Mouse (Mus musculus): Measurements from ENCODE around the gene H2al1a. TPM values are rescaled to one million over a fixed set of nuclear protein-coding genes. Genes with fewer than 3 reads are reported as not detected.
"Not testable (repeated sequence)": the region's sequence is repeated elsewhere in the genome, so short reads cannot be mapped to it uniquely, and the experiment has no call there.

Gene H2al1a
- total and polyA plus RNA-seq, 3 experiments, result not detected

DNA sequence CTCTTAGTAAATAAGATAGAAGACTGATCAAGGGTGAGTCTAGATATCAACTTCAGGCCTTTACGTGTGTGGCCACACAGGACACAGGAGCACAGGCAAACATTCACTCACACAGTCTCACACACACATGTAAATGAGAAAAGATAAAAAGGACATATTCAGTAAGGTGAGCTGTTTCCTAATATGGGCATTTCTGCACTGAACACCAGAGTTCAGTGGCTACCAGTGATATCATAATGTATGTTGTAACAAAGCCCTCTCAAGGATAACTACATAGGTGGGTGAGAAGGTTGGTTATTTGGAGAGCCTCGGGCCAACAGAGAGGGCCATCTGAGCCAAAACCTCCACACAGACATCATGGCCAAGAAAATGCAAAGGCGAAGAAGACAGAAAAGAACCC, 12.6 kb downstream of the H2al1a start, which contains the start of gene H2al1e:
H2al1e (plus strand) TSS at position 301 of the 400 bp plus-strand sequence.
- H3K4me3 ChIP-seq (replicated peaks in 1 of 3; ENCODE audit: low read depth in 2 of 3, low read length in 2 of 3, poor library complexity in 1 of 3); H3K79me2 ChIP-seq (replicated peaks; ENCODE audit: control insufficient read depth, extremely low read depth, insufficient read depth, poor library complexity, severe bottlenecking); H3K4me1 ChIP-seq (ENCODE audit: control insufficient read depth in 1 of 2, insufficient read depth in 2 of 2); H3K27me3 ChIP-seq (replicated peaks); H3K9me3 ChIP-seq (replicated peaks; ENCODE audit: low read length); DNase-seq (ENCODE audit: extremely low read depth); H3K27ac ChIP-seq (ENCODE audit: insufficient read depth, low read depth); H3K36me3 ChIP-seq (replicated peaks in 1 of 2; ENCODE audit: control insufficient read depth in 1 of 2, insufficient read depth in 1 of 2, low read length in 1 of 2); H3K4me2 ChIP-seq (ENCODE audit: insufficient read depth, low read depth, poor library complexity, severe bottlenecking); in situ Hi-C loops (cut with MboI; ENCODE audit: low pct_ligation_motif_present, low pct_unique_long_range_greater_than_20kb, low sequenced_read_pairs); dilution Hi-C loops (cut with MboI; ENCODE audit: extremely low pct_ligation_motif_present, extremely low pct_unique_long_range_greater_than_20kb, low sequenced_read_pairs); H3K9ac ChIP-seq (ENCODE audit: insufficient read depth, low read depth): not testable (repeated sequence)

DNA sequence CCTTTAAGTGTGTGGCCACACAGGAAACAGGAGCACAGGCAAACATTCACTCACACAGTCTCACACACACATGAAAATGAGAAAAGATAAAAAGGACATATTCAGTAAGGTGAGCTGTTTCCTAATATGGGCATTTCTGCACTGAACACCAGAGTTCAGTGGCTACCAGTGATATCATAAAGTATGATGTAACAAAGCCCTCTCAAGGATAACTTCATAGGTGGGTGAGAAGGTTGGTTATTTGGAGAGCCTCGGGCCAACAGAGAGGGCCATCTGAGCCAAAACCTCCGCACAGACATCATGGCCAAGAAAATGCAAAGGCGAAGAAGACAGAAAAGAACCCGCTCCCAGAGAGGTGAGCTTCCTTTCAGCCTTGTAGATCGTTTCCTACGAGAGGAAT, 15.8 kb downstream of the H2al1a start, which contains the start of gene H2al1f:
H2al1f (plus strand) TSS at position 301 of the 400 bp plus-strand sequence.
- H3K4me1 ChIP-seq (ENCODE audit: control insufficient read depth in 1 of 2, insufficient read depth in 2 of 2); H3K79me2 ChIP-seq (replicated peaks; ENCODE audit: control insufficient read depth, extremely low read depth, insufficient read depth, poor library complexity, severe bottlenecking); H3K4me3 ChIP-seq (replicated peaks in 1 of 3; ENCODE audit: low read depth in 2 of 3, low read length in 2 of 3, poor library complexity in 1 of 3); H3K36me3 ChIP-seq (replicated peaks in 1 of 2; ENCODE audit: control insufficient read depth in 1 of 2, insufficient read depth in 1 of 2, low read length in 1 of 2); H3K4me2 ChIP-seq (ENCODE audit: insufficient read depth, low read depth, poor library complexity, severe bottlenecking); H3K27ac ChIP-seq (ENCODE audit: insufficient read depth, low read depth); H3K9ac ChIP-seq (ENCODE audit: insufficient read depth, low read depth); DNase-seq (ENCODE audit: extremely low read depth); dilution Hi-C loops (cut with MboI; ENCODE audit: extremely low pct_ligation_motif_present, extremely low pct_unique_long_range_greater_than_20kb, low sequenced_read_pairs); H3K9me3 ChIP-seq (replicated peaks; ENCODE audit: low read length); H3K27me3 ChIP-seq (replicated peaks); in situ Hi-C loops (cut with MboI; ENCODE audit: low pct_ligation_motif_present, low pct_unique_long_range_greater_than_20kb, low sequenced_read_pairs): not testable (repeated sequence)

- in situ Hi-C loops (cut with MboI; ENCODE audit: low pct_ligation_motif_present, low pct_unique_long_range_greater_than_20kb, low sequenced_read_pairs); dilution Hi-C loops (cut with MboI; ENCODE audit: extremely low pct_ligation_motif_present, extremely low pct_unique_long_range_greater_than_20kb, low sequenced_read_pairs); H3K27me3 ChIP-seq (replicated peaks); H3K4me1 ChIP-seq (ENCODE audit: control insufficient read depth in 1 of 2, insufficient read depth in 2 of 2); H3K36me3 ChIP-seq (replicated peaks in 1 of 2; ENCODE audit: control insufficient read depth in 1 of 2, insufficient read depth in 1 of 2, low read length in 1 of 2); DNase-seq (ENCODE audit: extremely low read depth); H3K79me2 ChIP-seq (replicated peaks; ENCODE audit: control insufficient read depth, extremely low read depth, insufficient read depth, poor library complexity, severe bottlenecking); H3K9me3 ChIP-seq (replicated peaks; ENCODE audit: low read length); H3K27ac ChIP-seq (ENCODE audit: insufficient read depth, low read depth); H3K4me3 ChIP-seq (replicated peaks in 1 of 3; ENCODE audit: low read depth in 2 of 3, low read length in 2 of 3, poor library complexity in 1 of 3); H3K4me2 ChIP-seq (ENCODE audit: insufficient read depth, low read depth, poor library complexity, severe bottlenecking); H3K9ac ChIP-seq (ENCODE audit: insufficient read depth, low read depth): not testable (repeated sequence)
These were observed 18.9 kb downstream of the H2al1a start, which contains the start of gene H2al1g for GRCm38 (mm10) chrX:11317956-11318355. Gene H2al1g (plus strand): TSS chrX:11318256.

GRCm38 (mm10) chrX:11321192-11321591, 22.1 kb downstream of the H2al1a start, which contains the start of gene H2al1h:
Gene H2al1h (plus strand): TSS chrX:11321492.
- H3K36me3 ChIP-seq (replicated peaks in 1 of 2; ENCODE audit: control insufficient read depth in 1 of 2, insufficient read depth in 1 of 2, low read length in 1 of 2); in situ Hi-C loops (cut with MboI; ENCODE audit: low pct_ligation_motif_present, low pct_unique_long_range_greater_than_20kb, low sequenced_read_pairs); H3K4me3 ChIP-seq (replicated peaks in 1 of 3; ENCODE audit: low read depth in 2 of 3, low read length in 2 of 3, poor library complexity in 1 of 3); H3K9me3 ChIP-seq (replicated peaks; ENCODE audit: low read length); H3K9ac ChIP-seq (ENCODE audit: insufficient read depth, low read depth); H3K27me3 ChIP-seq (replicated peaks); H3K27ac ChIP-seq (ENCODE audit: insufficient read depth, low read depth); H3K4me1 ChIP-seq (ENCODE audit: control insufficient read depth in 1 of 2, insufficient read depth in 2 of 2); H3K79me2 ChIP-seq (replicated peaks; ENCODE audit: control insufficient read depth, extremely low read depth, insufficient read depth, poor library complexity, severe bottlenecking); dilution Hi-C loops (cut with MboI; ENCODE audit: extremely low pct_ligation_motif_present, extremely low pct_unique_long_range_greater_than_20kb, low sequenced_read_pairs); DNase-seq (ENCODE audit: extremely low read depth); H3K4me2 ChIP-seq (ENCODE audit: insufficient read depth, low read depth, poor library complexity, severe bottlenecking): not testable (repeated sequence)

GRCm38 (mm10) chrX:11324359-11324758, 25.3 kb downstream of the H2al1a start, which contains the start of gene H2al1i:
Gene H2al1i (plus strand): TSS chrX:11324659.
- H3K36me3 ChIP-seq (replicated peaks in 1 of 2; ENCODE audit: control insufficient read depth in 1 of 2, insufficient read depth in 1 of 2, low read length in 1 of 2); dilution Hi-C loops (cut with MboI; ENCODE audit: extremely low pct_ligation_motif_present, extremely low pct_unique_long_range_greater_than_20kb, low sequenced_read_pairs); H3K4me2 ChIP-seq (ENCODE audit: insufficient read depth, low read depth, poor library complexity, severe bottlenecking); H3K4me3 ChIP-seq (replicated peaks in 1 of 3; ENCODE audit: low read depth in 2 of 3, low read length in 2 of 3, poor library complexity in 1 of 3); H3K4me1 ChIP-seq (ENCODE audit: control insufficient read depth in 1 of 2, insufficient read depth in 2 of 2); in situ Hi-C loops (cut with MboI; ENCODE audit: low pct_ligation_motif_present, low pct_unique_long_range_greater_than_20kb, low sequenced_read_pairs); H3K79me2 ChIP-seq (replicated peaks; ENCODE audit: control insufficient read depth, extremely low read depth, insufficient read depth, poor library complexity, severe bottlenecking); H3K27ac ChIP-seq (ENCODE audit: insufficient read depth, low read depth); H3K9me3 ChIP-seq (replicated peaks; ENCODE audit: low read length); H3K27me3 ChIP-seq (replicated peaks); DNase-seq (ENCODE audit: extremely low read depth); H3K9ac ChIP-seq (ENCODE audit: insufficient read depth, low read depth): not testable (repeated sequence)

DNA sequence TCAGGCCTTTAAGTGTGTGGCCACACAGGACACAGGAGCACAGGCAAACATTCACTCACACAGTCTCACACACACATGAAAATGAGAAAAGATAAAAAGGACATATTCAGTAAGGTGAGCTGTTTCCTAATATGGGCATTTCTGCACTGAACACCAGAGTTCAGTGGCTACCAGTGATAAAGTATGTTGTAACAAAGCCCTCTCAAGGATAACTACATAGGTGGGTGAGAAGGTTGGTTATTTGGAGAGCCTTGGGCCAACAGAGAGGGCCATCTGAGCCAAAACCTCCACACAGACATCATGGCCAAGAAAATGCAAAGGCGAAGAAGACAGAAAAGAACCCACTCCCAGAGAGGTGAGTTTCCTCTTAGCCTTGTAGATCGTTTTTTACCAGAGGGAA, 28.5 kb downstream of the H2al1a start, which contains the start of gene H2al1j:
H2al1j (plus strand) TSS at position 301 of the 400 bp plus-strand sequence.
- H3K4me2 ChIP-seq (ENCODE audit: insufficient read depth, low read depth, poor library complexity, severe bottlenecking); dilution Hi-C loops (cut with MboI; ENCODE audit: extremely low pct_ligation_motif_present, extremely low pct_unique_long_range_greater_than_20kb, low sequenced_read_pairs); in situ Hi-C loops (cut with MboI; ENCODE audit: low pct_ligation_motif_present, low pct_unique_long_range_greater_than_20kb, low sequenced_read_pairs); H3K4me1 ChIP-seq (ENCODE audit: control insufficient read depth in 1 of 2, insufficient read depth in 2 of 2); H3K4me3 ChIP-seq (replicated peaks in 1 of 3; ENCODE audit: low read depth in 2 of 3, low read length in 2 of 3, poor library complexity in 1 of 3); H3K27ac ChIP-seq (ENCODE audit: insufficient read depth, low read depth); H3K9me3 ChIP-seq (replicated peaks; ENCODE audit: low read length); H3K79me2 ChIP-seq (replicated peaks; ENCODE audit: control insufficient read depth, extremely low read depth, insufficient read depth, poor library complexity, severe bottlenecking); H3K36me3 ChIP-seq (replicated peaks in 1 of 2; ENCODE audit: control insufficient read depth in 1 of 2, insufficient read depth in 1 of 2, low read length in 1 of 2); H3K9ac ChIP-seq (ENCODE audit: insufficient read depth, low read depth); DNase-seq (ENCODE audit: extremely low read depth); H3K27me3 ChIP-seq (replicated peaks): not testable (repeated sequence)
